Mouse (Mus musculus): ENCODE results near the gene B4galnt3.

B4galnt3 gene

GRCm38 (mm10) chr6:120186594-120186993 is 107.8 kb downstream of the B4galnt3 start:
- DNase-seq (ENCODE audit: low read depth, low spot score) = no peak

GRCm38 (mm10) chr6:120185756-120186155 is 108.6 kb downstream of the B4galnt3 start:
- DNase-seq (ENCODE audit: low read depth, low spot score) = peak; percentile 51

GRCm38 (mm10) chr6:120185012-120185730 is 109.2 kb downstream of the B4galnt3 start:
- peak; percentile 91 for DNase-seq (ENCODE audit: low read depth, low spot score)

GRCm38 (mm10) chr6:120183771-120184170 is 110.6 kb downstream of the B4galnt3 start:
- DNase-seq (ENCODE audit: low read depth, low spot score) = no peak

- no peak for DNase-seq (ENCODE audit: low read depth, low spot score)
Measured at GRCm38 (mm10) chr6:120182160-120182559, 112.2 kb downstream of the B4galnt3 start.

- DNase-seq (ENCODE audit: low read depth, low spot score) = peak; percentile 58
Measured at GRCm38 (mm10) chr6:120180492-120180891, 113.9 kb downstream of the B4galnt3 start.

- DNase-seq (ENCODE audit: low read depth, low spot score) = no peak
Measured at GRCm38 (mm10) chr6:120179756-120180206, 114.6 kb downstream of the B4galnt3 start.

GRCm38 (mm10) chr6:120179044-120179755 is 115.2 kb downstream of the B4galnt3 start:
- DNase-seq (ENCODE audit: low read depth, low spot score) = no peak

GRCm38 (mm10) chr6:120175650-120176049 is 118.7 kb downstream of the B4galnt3 start:
- no peak for DNase-seq (ENCODE audit: low read depth, low spot score)

GRCm38 (mm10) chr6:120174602-120175115 is 119.7 kb downstream of the B4galnt3 start:
- DNase-seq (ENCODE audit: low read depth, low spot score) = no peak

GRCm38 (mm10) chr6:120174028-120174601 is 120.2 kb downstream of the B4galnt3 start:
- DNase-seq (ENCODE audit: low read depth, low spot score) = no peak

GRCm38 (mm10) chr6:120172294-120173017 is 121.9 kb downstream of the B4galnt3 start:
- DNase-seq (ENCODE audit: low read depth, low spot score) = peak; percentile 88

GRCm38 (mm10) chr6:120167574-120167973 is 126.8 kb downstream of the B4galnt3 start:
- DNase-seq (ENCODE audit: low read depth, low spot score) = no peak

- no peak for DNase-seq (ENCODE audit: low read depth, low spot score)
Measured at GRCm38 (mm10) chr6:120164765-120165164, 129.6 kb downstream of the B4galnt3 start.

- DNase-seq (ENCODE audit: low read depth, low spot score) = no peak
Measured at GRCm38 (mm10) chr6:120162928-120163327, 131.4 kb downstream of the B4galnt3 start.

GRCm38 (mm10) chr6:120159133-120159901 is 135.0 kb downstream of the B4galnt3 start:
- no peak for DNase-seq (ENCODE audit: low read depth, low spot score)

- DNase-seq (ENCODE audit: low read depth, low spot score) = no peak
Measured at GRCm38 (mm10) chr6:120157479-120157878, 136.9 kb downstream of the B4galnt3 start.

- DNase-seq (ENCODE audit: low read depth, low spot score) = no peak
Measured at GRCm38 (mm10) chr6:120155510-120155909, 138.8 kb downstream of the B4galnt3 start.

- DNase-seq (ENCODE audit: low read depth, low spot score) = no peak
Measured at GRCm38 (mm10) chr6:120154526-120155309, 139.6 kb downstream of the B4galnt3 start.

Measured in R1 (cell line).